Mouse (Mus musculus) liver, embryonic 11.5 days (tissue): ENCODE measurements around the gene Retreg1. TPM values are rescaled to one million over a fixed set of nuclear protein-coding genes. Genes with fewer than 3 reads are reported as not detected.

Experiments
- ATAC-seq: fragments of 200-750 bp; cut with Nextera tagmentation; replicated peaks from 2 replicates; pipeline ENCODE4 v1.8.0; 2017; ENCODE audit warnings: moderate number of reproducible peaks, mild to moderate bottlenecking, moderate TSS enrichment, moderate library complexity; ENCODE audit not compliant: low FRiP score
- DNase-seq: peaks from one replicate; pipeline ENCODE4 v3.0.0-alpha.2; 2017; ENCODE audit warnings: low spot score
- H3K27ac ChIP-seq: fragments of 300-500 bp; sonication (generic); 2 replicates; pipeline ENCODE4 v1.5.1; 2014; ENCODE audit warnings: mild to moderate bottlenecking, low read depth, low read length, control low read depth
- H3K27me3 ChIP-seq: fragments of 300-500 bp; sonication (generic); replicated peaks from 2 replicates; pipeline ENCODE4 v1.6.1; 2014; ENCODE audit warnings: low read length, mixed read lengths; ENCODE audit not compliant: control insufficient read depth, insufficient read depth
- H3K36me3 ChIP-seq: fragments of 300-500 bp; sonication (generic); 2 replicates; pipeline ENCODE4 v1.6.1; 2014; ENCODE audit warnings: mild to moderate bottlenecking, low read length, moderate library complexity, mixed read lengths; ENCODE audit not compliant: control insufficient read depth, insufficient read depth
- H3K4me1 ChIP-seq: fragments of 300-500 bp; sonication (generic); replicated peaks from 2 replicates; pipeline ENCODE4 v1.6.1; 2014; ENCODE audit warnings: low read length, mixed read lengths; ENCODE audit not compliant: control insufficient read depth, insufficient read depth
- H3K4me2 ChIP-seq: fragments of 300-500 bp; sonication (generic); 2 replicates; pipeline ENCODE4 v1.6.1; 2014; ENCODE audit warnings: mild to moderate bottlenecking, control low read depth, moderate library complexity
- H3K4me3 ChIP-seq: fragments of 300-500 bp; sonication (generic); 2 replicates; pipeline ENCODE4 v1.5.1; 2014; ENCODE audit warnings: low read depth, low read length, control low read depth
- H3K9ac ChIP-seq: fragments of 300-500 bp; sonication (generic); 2 replicates; pipeline ENCODE4 v1.6.1; 2014; ENCODE audit warnings: low read depth, low read length, control low read depth
- H3K9me3 ChIP-seq: fragments of 300-500 bp; sonication (generic); 2 replicates; pipeline ENCODE4 v1.6.1; 2016; ENCODE audit warnings: low read length, inconsistent platforms, mixed read lengths; ENCODE audit not compliant: control insufficient read depth
- WGBS: fragments of 180-500 bp; shearing (Covaris S2); extraction: QIAGEN DNeasy Blood & Tissue Kit; methylation state at CpG from one replicate; pipeline ENCODE4 v1.1.7; 2014; 5-methylcytosine and 5-hydroxymethylcytosine counted together
- microRNA-seq: library from miRNA; unstranded; fragments of <30 nt; microRNA quantifications from one replicate; pipeline ENCODE4, GENCODE M21; 2017; ENCODE audit warnings: borderline number of aligned reads
- polyA plus RNA-seq: library from polyadenylated mRNA; unstranded; fragments of >200 nt; fragmentation: Nextera tagmentation; extraction: Ambion mirVana; gene quantifications from 2 replicates; pipeline ENCODE4 v1.2.1, GENCODE M21; 2014

The Retreg1 gene
- polyA plus RNA-seq, 1 experiment from 2014 or later, result 1.3 TPM

GRCm38 (mm10) chr15:26008621-26009020, 165.6 kb downstream of the Retreg1 start:
- Histone ChIP-seq H3K4me2 (no peak overlapping the region), H3K4me1 (no peaks in the 10 kb centered on the region), H3K9me3 (no peaks in the 10 kb centered on the region), H3K27ac (no peak overlapping the region), H3K27me3 (no peaks in the 10 kb centered on the region), H3K4me3 (no peak overlapping the region), H3K36me3 (no peaks in the 10 kb centered on the region), H3K9ac (no peak overlapping the region)
- ATAC-seq (no peak), DNase-seq (no peak)
- WGBS, result 73% methylated on average over 3 of the region's 3 CpGs

- 75% methylated on average over 4 of the region's 4 CpGs for WGBS
- ATAC-seq, result no peak
These were observed 169.9 kb downstream of the Retreg1 start for GRCm38 (mm10) chr15:26012891-26013290.

GRCm38 (mm10) chr15:26015979-26016665, 173.1 kb downstream of the Retreg1 start:
- no peak overlapping the region for H3K27ac ChIP-seq
- H3K4me2 ChIP-seq, result no peak overlapping the region
- no peaks in the 10 kb centered on the region for H3K9me3 ChIP-seq
- no peak overlapping the region for H3K4me3 ChIP-seq
- no peaks in the 10 kb centered on the region for H3K4me1 ChIP-seq
- no peaks in the 10 kb centered on the region for H3K36me3 ChIP-seq
- no peak for DNase-seq
- no peaks in the 10 kb centered on the region for H3K27me3 ChIP-seq
- WGBS, result 46% methylated on average over 14 of the region's 14 CpGs
- ATAC-seq, result no peak
- H3K9ac ChIP-seq, result no peak overlapping the region

More at GRCm38 (mm10) chr15:26012891-26013290, 169.9 kb downstream of the Retreg1 start:
- Histone ChIP-seq H3K27me3 (no peaks in the 10 kb centered on the region), H3K9ac (no peak overlapping the region), H3K4me3 (no peak overlapping the region), H3K4me1 (no peaks in the 10 kb centered on the region), H3K27ac (no peak overlapping the region), H3K9me3 (no peaks in the 10 kb centered on the region), H3K36me3 (no peaks in the 10 kb centered on the region), H3K4me2 (no peak overlapping the region)
- DNase-seq, result no peak

- no peak overlapping the region for H3K27ac ChIP-seq
- no peak overlapping the region for H3K4me2 ChIP-seq
- DNase-seq (no peak), ATAC-seq (no peak)
- H3K27me3 ChIP-seq, result no peaks in the 10 kb centered on the region
- no peaks in the 10 kb centered on the region for H3K9me3 ChIP-seq
- no peaks in the 10 kb centered on the region for H3K4me1 ChIP-seq
- H3K4me3 ChIP-seq, result no peak overlapping the region
- no peak overlapping the region for H3K9ac ChIP-seq
- WGBS, result 81% methylated on average over 8 of the region's 8 CpGs
- no peaks in the 10 kb centered on the region for H3K36me3 ChIP-seq
These were observed 178.7 kb downstream of the Retreg1 start for GRCm38 (mm10) chr15:26021721-26022120.

GRCm38 (mm10) chr15:26022636-26023035, 179.7 kb downstream of the Retreg1 start:
- WGBS, result 80% methylated on average over 5 of the region's 5 CpGs
- H3K4me3 ChIP-seq, result no peak overlapping the region
- H3K4me2 ChIP-seq, result no peak overlapping the region
- H3K4me1 ChIP-seq, result no peaks in the 10 kb centered on the region
- H3K9ac ChIP-seq, result no peak overlapping the region
- no peaks in the 10 kb centered on the region for H3K36me3 ChIP-seq
- DNase-seq (no peak), ATAC-seq (no peak)
- no peak overlapping the region for H3K27ac ChIP-seq
- no peaks in the 10 kb centered on the region for H3K9me3 ChIP-seq
- no peaks in the 10 kb centered on the region for H3K27me3 ChIP-seq

Small RNAs within 50 kb of the gene (microRNA-seq; reads per million reads assigned to microRNA genes)
- gene Mir7212, result not detected

Other genes with a start within 250 kb of the Retreg1 start
- 14.4 and 16.3 TPM in 2 replicates for gene Myo10, start 220.7 kb upstream of the Retreg1 start, polyA plus RNA-seq
- gene Zfp622, start 141.2 kb downstream of the Retreg1 start, polyA plus RNA-seq, result 27.9 and 30.3 TPM in 2 replicates